Mouse (Mus musculus) Patski (cell line): ENCODE measurements around the gene Trpv1. TPM values are rescaled to one million over a fixed set of nuclear protein-coding genes. Genes with fewer than 3 reads are reported as not detected.
A peak's percentile ranks its signal among the peaks of the same experiment; 100 is the strongest.

Experiments
- ATAC-seq: fragments of 100-300 bp; one replicate; pipeline ENCODE4 v1.8.0; 2021
- CTCF ChIA-PET: fragments of 350-600 bp; sonication (Branson Sonifier 250); formaldehyde crosslinking; loops from one replicate; lab custom pipeline; 2022; ENCODE audit warnings: inconsistent platforms; lab: Charles Lee
- POLR2A ChIA-PET: fragments of 350-600 bp; sonication (Branson Sonifier 250); formaldehyde crosslinking; loops from one replicate; lab custom pipeline; 2022; ENCODE audit warnings: antibody characterized with exemption, inconsistent platforms; lab: Charles Lee
- DNase-seq: peaks from one replicate; pipeline ENCODE4 v3.0.0-alpha.2; 2011; ENCODE audit warnings: low read depth, low spot score
- H3K27me3 ChIP-seq: fragments of 371-371 bp; one replicate; pipeline ENCODE4 v1.5.1; 2021
- CTCF ChIP-seq: fragments of 100-300 bp; IDR thresholded peaks from one replicate; pipeline ENCODE4 v1.5.1; 2021
- in situ Hi-C: fragments of 300-500 bp; cut with MboI; formaldehyde crosslinking; loops from 3 replicates; pipeline ENCODE4 v1.11.1; 2018; ENCODE audit warnings: low pct_unique_long_range_greater_than_20kb, mixed read lengths
- polyA plus RNA-seq: library from polyadenylated mRNA; unstranded; gene quantifications from one replicate; pipeline ENCODE4 v1.2.3, GENCODE M21; 2021

Gene Trpv1
- polyA plus RNA-seq, 1 experiment from 2014 or later: not detected

- no peak for ATAC-seq
- no peak for TF ChIP-seq CTCF
- in situ Hi-C loops: no loop called here
- ChIA-PET CTCF (no interaction called here), POLR2A (interaction anchor here (0.6 kb wide), 1 partner anchor 908 kb away, joined by 3 read pairs; no protein-coding TSS in a partner anchor)
- no peaks in the 10 kb centered on the region for H3K27me3 ChIP-seq
- no peak for DNase-seq
Observed at GRCm38 (mm10) chr11:73228881-73229280, 5.2 kb upstream of the Trpv1 start.

DNA sequence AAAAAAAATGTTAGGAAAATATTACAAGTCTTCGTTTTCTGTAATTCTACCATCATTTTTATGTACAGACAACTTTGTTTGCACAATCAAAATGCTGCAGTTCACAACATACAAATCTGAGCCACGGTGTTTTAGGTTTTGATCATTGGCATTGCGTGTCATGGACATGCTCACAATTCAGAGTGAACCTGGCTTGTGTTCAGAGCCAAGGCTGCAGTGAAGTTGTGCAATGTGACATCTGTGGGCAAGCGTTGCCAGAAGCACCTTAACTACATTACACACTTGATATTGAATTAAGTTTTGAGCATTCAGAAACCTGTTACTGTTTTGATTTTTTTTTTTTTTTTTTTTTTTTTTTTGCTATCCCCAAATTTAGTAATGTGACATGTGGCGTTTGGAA is 4.0 kb upstream of the Trpv1 start:
- no peak for TF ChIP-seq CTCF
- H3K27me3 ChIP-seq: no peaks in the 10 kb centered on the region
- ATAC-seq (no peak), DNase-seq (no peak)
- in situ Hi-C loops: no loop called here
- CTCF ChIA-PET: no interaction called here
- POLR2A ChIA-PET: no interaction called here

DNA sequence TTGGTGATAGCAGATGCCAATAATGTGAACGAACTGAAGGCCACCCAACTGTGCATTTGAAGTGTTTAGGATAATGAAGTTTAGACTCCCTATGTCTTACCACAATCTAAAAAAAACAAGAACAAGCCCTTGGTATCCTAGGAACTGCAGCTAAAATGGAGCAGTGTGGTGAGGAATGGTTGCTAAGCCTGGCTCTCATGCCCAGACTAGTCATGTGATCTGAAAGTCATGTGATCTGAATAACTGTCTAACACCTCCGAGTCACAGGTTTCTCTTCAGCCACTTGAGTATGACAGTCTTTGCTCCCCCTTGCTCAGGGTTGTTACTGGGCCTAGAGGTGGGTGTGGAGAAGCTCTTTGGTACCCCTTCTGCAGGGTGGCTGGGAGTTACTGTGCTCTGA is 1.6 kb upstream of the Trpv1 start:
- POLR2A ChIA-PET: no interaction called here
- in situ Hi-C loops: no loop called here

DNA sequence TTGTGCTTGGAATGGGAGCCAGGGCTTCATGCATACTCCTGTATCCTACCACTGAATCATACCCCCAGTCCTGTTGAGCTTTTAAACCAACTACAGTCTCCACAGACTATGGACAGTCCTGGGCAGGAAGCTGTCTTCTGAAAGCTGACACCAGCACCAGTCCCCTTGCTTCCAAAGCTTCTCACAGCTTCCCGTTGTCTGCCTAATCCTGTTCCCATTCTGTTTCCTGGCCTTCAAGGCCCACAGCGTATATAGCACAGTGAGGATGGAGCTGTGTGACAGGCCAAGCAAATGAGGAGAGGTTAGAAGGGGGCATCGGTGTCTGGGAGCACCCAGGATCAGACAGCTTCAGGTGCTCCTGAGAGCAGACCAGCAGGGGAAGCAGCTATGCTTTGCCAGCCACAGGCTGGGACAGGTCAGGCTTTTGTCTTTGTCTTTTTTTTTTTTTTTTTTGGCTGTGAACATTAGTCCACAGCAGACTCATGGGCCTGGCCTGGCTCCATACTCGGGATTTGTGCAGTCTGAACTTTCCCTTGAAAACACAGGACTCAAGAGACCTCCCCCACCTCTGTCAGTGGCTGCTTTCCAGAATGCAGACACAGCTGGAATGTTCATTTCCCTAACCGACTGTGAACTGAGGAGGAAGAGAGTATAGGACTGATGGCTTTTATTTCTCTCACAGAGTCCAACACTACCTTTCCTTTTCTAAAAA is 2.1 kb downstream of the Trpv1 start:
- ChIA-PET CTCF (interaction anchor here (0.6 to 1.3 kb wide), 2 partner anchors 16 to 29 kb away, joined by 3 read pairs; no protein-coding TSS in a partner anchor), POLR2A (interaction anchor here (0.6 kb wide), 1 partner anchor 77 kb away, joined by 10 read pairs; no protein-coding TSS in a partner anchor)
- ATAC-seq (peak; percentile 54), DNase-seq (no peak)
- no peaks in the 10 kb centered on the region for H3K27me3 ChIP-seq
- in situ Hi-C loops: no loop called here
- TF ChIP-seq CTCF: no peak

More for the DNA sequence above, 1.6 kb upstream of the Trpv1 start:
- no peaks in the 10 kb centered on the region for H3K27me3 ChIP-seq
- no peak for TF ChIP-seq CTCF
- CTCF ChIA-PET: no interaction called here
- DNase-seq (no peak), ATAC-seq (no peak)

DNA sequence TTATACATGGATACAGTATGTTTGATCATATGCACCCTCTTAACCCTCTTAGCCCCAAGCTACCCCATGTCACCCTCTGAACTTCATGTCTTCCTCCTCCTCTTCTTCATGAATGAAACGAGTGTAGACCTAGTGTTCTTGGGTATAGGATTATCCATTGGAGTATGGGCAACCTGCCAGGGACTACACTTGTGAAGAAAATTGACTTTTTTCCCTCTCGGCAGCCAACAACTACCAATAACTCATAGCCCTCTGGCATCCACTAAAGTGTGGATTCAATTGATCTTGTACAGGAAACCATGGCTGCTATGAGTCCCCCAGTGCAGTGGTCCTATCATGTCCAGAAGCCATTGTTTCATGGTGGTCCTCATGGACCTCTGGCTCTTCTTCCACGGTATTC is 2.6 kb downstream of the Trpv1 start:
- TF ChIP-seq CTCF: no peak
- in situ Hi-C loops: no loop called here

GRCm38 (mm10) chr11:73242199-73242598 is 8.1 kb downstream of the Trpv1 start:
- ATAC-seq: no peak
- in situ Hi-C loops: no loop called here
- H3K27me3 ChIP-seq: no peaks in the 10 kb centered on the region
- no peak for DNase-seq
- TF ChIP-seq CTCF: no peak
- ChIA-PET CTCF (no interaction called here), POLR2A (no interaction called here)

More for the DNA sequence above, 2.6 kb downstream of the Trpv1 start:
- H3K27me3 ChIP-seq: no peaks in the 10 kb centered on the region
- ChIA-PET CTCF (no interaction called here), POLR2A (no interaction called here)
- DNase-seq (no peak), ATAC-seq (no peak)

DNA sequence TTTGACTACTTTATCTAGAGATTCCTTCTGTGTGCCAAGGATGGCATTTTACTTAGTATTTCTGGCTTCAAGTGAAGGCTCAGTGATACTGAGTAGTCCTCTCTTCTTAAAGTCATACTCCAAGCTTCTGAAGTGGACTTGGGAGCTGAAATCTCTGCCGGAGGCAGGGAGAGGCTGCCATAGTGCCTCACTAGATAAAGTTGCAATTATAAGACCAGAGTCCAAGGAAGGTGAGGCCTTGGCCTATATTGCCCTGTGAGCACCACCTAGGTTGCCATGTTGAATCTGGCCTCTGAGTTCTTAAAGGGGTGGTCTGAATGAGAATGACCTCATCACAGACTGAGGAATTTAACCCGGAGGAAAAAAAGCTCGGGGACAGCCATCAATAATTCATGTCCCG is 8.7 kb downstream of the Trpv1 start:
- in situ Hi-C loops: no loop called here
- DNase-seq (no peak), ATAC-seq (no peak)
- ChIA-PET CTCF (no interaction called here), POLR2A (no interaction called here)
- H3K27me3 ChIP-seq: no peaks in the 10 kb centered on the region
- no peak for TF ChIP-seq CTCF

DNA sequence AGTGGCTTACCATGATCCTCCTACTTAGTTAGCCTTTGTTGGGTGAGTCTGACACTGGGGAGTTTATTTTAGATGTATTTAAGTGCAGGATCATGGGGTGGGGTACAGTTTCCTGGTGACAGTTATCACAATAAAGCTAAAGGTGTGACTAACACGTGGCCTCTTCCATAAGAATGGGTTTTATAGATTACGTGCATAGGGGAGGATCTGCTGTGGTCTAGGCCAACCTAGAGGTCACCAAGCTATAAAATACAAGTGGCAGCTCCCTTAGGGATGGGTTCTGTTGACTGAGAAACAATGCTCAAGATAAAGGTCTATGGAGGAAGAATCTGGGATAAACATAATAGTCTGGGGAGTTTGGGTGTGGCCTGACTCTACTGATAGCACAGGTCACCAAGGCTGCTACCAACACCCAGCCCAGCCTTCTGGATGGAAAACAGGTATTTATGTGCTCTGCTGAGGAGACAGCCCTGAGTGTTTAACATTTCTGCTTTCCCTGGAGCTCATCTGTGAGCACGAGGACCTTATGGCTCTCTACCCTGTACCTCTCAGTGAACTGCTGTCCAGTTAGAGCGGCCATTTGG is 23.4 kb downstream of the Trpv1 start:
- ATAC-seq: no peak
- POLR2A ChIA-PET: no interaction called here
- in situ Hi-C loops: no loop called here
- DNase-seq: no peak
- CTCF ChIA-PET: interaction anchor here (1.4 to 3.2 kb wide), 2 partner anchors 13 to 23 kb away, joined by 4 to 11 read pairs; no protein-coding TSS in a partner anchor
- H3K27me3 ChIP-seq: peaks cover 4% of the 10 kb centered on the region
- TF ChIP-seq CTCF: no peak

DNA sequence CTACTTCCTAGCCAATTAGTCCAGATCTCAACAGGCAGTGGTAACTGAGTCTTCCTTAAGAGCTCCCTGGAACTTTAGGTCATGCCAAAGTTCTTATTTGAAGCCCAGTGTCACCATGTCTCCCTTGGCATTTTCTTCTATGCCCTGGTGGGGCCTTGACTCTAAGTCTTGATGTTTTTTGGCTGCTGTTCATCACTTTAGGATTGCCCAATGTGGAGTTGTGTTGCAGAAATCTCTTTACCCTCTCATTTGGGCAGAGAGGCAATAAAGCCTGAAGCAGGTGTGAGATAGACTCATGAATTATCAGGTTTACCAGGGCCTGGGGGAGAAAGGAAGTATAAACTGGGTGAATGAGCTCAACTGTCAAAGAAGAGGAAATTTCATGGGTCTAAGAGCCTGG is 24.6 kb downstream of the Trpv1 start:
- no peaks in the 10 kb centered on the region for H3K27me3 ChIP-seq
- no peak for TF ChIP-seq CTCF
- DNase-seq: no peak
- in situ Hi-C loops: no loop called here
- CTCF ChIA-PET: no interaction called here
- ATAC-seq: no peak
- POLR2A ChIA-PET: no interaction called here

DNA sequence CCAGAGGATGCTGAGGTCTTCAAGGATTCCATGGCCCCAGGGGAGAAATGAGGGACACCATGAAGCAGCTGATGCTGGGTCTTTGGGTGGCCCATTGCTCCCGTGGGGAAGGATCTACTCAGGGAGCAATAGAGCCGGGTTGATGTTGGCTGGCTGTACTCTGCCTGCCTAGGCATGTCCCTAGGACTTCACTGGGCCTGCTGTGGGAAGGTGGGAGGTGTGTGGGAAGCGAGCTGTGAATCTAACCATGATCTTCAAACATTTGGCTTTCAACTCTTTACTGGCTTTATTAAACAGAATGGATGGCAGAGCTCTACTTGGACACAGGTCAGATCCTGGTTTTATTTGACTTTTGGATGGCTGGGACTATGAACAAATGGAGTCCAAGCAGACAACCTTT is 26.4 kb downstream of the Trpv1 start:
- ChIA-PET POLR2A (no interaction called here), CTCF (no interaction called here)
- in situ Hi-C loops: no loop called here
- no peak for DNase-seq
- TF ChIP-seq CTCF: no peak
- no peak for ATAC-seq
- H3K27me3 ChIP-seq: no peaks in the 10 kb centered on the region

DNA sequence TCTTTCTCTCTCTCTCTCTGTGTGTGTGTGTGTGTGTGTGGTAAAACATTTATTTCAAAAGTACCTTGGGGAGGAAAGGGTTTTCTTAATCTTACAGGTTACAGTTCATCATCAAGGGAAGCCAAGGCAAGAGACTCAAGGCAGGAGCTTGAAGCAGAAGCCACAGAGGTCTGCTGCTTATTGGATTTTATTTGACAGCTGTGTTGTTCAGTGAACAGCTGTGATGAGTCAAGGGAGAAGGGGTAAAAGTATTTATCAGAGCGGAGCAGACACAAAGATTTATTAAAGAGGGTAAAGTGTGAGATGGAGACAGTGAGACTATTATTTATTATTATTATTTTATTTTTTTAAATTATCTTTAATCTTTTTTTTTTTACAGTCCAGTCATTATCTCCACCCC is 27.3 kb downstream of the Trpv1 start:
- DNase-seq (no peak), ATAC-seq (no peak)
- in situ Hi-C loops: no loop called here
- CTCF ChIA-PET: no interaction called here
- TF ChIP-seq CTCF: no peak
- POLR2A ChIA-PET: no interaction called here
- no peaks in the 10 kb centered on the region for H3K27me3 ChIP-seq
